ENCODE assay signal across 8 mouse cellular contexts in the genomic region with DNA sequence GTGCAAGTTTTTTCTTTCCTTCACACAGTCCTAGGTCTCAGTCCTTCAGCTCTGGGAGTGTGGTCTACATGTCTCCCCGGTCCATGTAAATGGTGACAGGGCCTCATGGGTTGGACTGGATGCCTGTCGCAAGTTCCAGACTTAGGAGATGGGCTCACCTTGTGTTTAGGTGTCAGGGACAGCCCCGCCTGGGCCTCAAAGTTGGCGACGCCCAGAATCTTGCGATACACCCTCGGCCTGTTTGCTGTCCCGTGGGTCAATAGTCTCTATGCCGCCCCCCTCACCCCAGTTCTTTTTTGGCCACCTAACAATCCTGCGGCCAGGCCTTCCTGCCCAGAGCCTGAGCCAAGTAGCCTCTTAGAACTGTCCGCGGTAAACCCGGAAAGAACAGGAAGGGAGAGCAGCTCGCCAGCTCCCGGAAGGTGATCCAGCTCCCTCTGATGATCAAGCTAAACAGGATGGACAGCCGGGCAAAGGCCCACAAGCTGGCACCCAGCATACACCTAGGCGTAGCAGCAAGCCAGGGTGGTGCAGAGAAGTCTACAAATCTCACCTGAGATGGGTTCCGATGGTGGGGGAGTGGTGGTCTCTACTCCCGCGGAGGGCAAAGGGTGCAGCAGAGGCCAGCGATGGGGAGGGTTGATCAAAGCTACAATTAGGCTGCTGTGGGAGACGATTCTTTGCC. TPM values are rescaled to one million over a fixed set of nuclear protein-coding genes. Genes with fewer than 3 reads are reported as not detected.
A peak's percentile ranks its signal among the peaks of the same experiment; 100 is the strongest.
DNase-seq lines count a peak whose midpoint lies in the region; ATAC-seq and TF ChIP-seq lines count a peak whose summit lies in the region.

No protein-coding gene starts in this region.

- no peak for DNase-seq in layer of hippocampus, adult 2 months (ENCODE audit: low spot score in 2 of 2)
- no peak for DNase-seq in layer of hippocampus, postnatal 36 days
- no peak for DNase-seq in hindbrain, postnatal 0 days (ENCODE audit: low spot score)
- peak; percentile 20 for DNase-seq in naive thymus-derived CD4-positive, alpha-beta T cell, adult 2 months (ENCODE audit: low read depth)
- DNase-seq in gastrocnemius, postnatal 36 days = no peak
- DNase-seq in frontal cortex, adult 2 months (ENCODE audit: extremely low spot score in 1 of 2, low spot score in 1 of 2) = no peak

- ATAC-seq in embryonic facial prominence, embryonic 12.5 days (ENCODE audit: insufficient number of reproducible peaks, insufficient read depth, low FRiP score, low TSS enrichment) = peak; percentile 18
- ATAC-seq in hindbrain, postnatal 0 days = peak; percentile 60; the same call in 1 of the 2 replicates
- ATAC-seq in liver, embryonic 12.5 days = peak; percentile 42

- H3K9me3 ChIP-seq in embryonic facial prominence, embryonic 12.5 days = no peaks in the 10 kb centered on the region
- H3K9me3 ChIP-seq in hindbrain, postnatal 0 days (ENCODE audit: low read length) = no peaks in the 10 kb centered on the region
- H3K9me3 ChIP-seq in liver, embryonic 12.5 days (replicated peaks) = no peaks in the 10 kb centered on the region

- peak overlapping the region; percentile 81 for H3K9ac ChIP-seq in embryonic facial prominence, embryonic 12.5 days
- peak overlapping the region; percentile 71 for H3K9ac ChIP-seq in hindbrain, postnatal 0 days (replicated peaks; ENCODE audit: low read length)
- H3K9ac ChIP-seq in liver, embryonic 12.5 days = peak overlapping the region; percentile 76

- H3K4me2 ChIP-seq in embryonic facial prominence, embryonic 12.5 days (replicated peaks) = peak overlapping the region; percentile 95
- H3K4me2 ChIP-seq in hindbrain, postnatal 0 days (ENCODE audit: low read depth, low read length) = peak overlapping the region; percentile 77
- H3K4me2 ChIP-seq in liver, embryonic 12.5 days = peak overlapping the region; percentile 94

- intact Hi-C loops in gastrocnemius, postnatal 36 days (cut with DNase I) = no loop called here

- TF ChIP-seq CTCF in layer of hippocampus, adult 2 months (conservative IDR thresholded peaks at IDR 0.05) = no peak
- no peak for TF ChIP-seq CTCF in hindbrain, postnatal 0 days (IDR thresholded peaks at IDR 0.05; ENCODE audit: low read depth)

- peak overlapping the region; percentile 84 for H3K27ac ChIP-seq in layer of hippocampus, adult 2 months
- H3K27ac ChIP-seq in embryonic facial prominence, embryonic 12.5 days = no peak overlapping the region
- peak overlapping the region; percentile 76; the same call in 1 of the 2 replicates for H3K27ac ChIP-seq in hindbrain, postnatal 0 days
- peak overlapping the region; percentile 55 for H3K27ac ChIP-seq in liver, embryonic 12.5 days

- peaks cover 16% of the 10 kb centered on the region for H3K4me1 ChIP-seq in embryonic facial prominence, embryonic 12.5 days
- H3K4me1 ChIP-seq in hindbrain, postnatal 0 days (ENCODE audit: insufficient read depth, low read length) = peaks cover 5% of the 10 kb centered on the region
- peaks cover 36% of the 10 kb centered on the region for H3K4me1 ChIP-seq in liver, embryonic 12.5 days

- 11% methylated on average over 22 of the region's 22 CpGs for WGBS in embryonic facial prominence, embryonic 12.5 days
- WGBS in hindbrain, postnatal 0 days = 8% methylated on average over 22 of the region's 22 CpGs
- 5% methylated on average over 22 of the region's 22 CpGs for WGBS in liver, embryonic 12.5 days (ENCODE audit: insufficient replicate concordance)

- H3K27me3 ChIP-seq in embryonic facial prominence, embryonic 12.5 days = no peaks in the 10 kb centered on the region
- no peaks in the 10 kb centered on the region for H3K27me3 ChIP-seq in hindbrain, postnatal 0 days (ENCODE audit: insufficient read depth, low read length)
- H3K27me3 ChIP-seq in liver, embryonic 12.5 days (replicated peaks) = no peaks in the 10 kb centered on the region

- H3K36me3 ChIP-seq in embryonic facial prominence, embryonic 12.5 days = peaks cover 35% of the 10 kb centered on the region
- peaks cover 22% of the 10 kb centered on the region for H3K36me3 ChIP-seq in hindbrain, postnatal 0 days (ENCODE audit: insufficient read depth, low read length)
- peaks cover 50% of the 10 kb centered on the region for H3K36me3 ChIP-seq in liver, embryonic 12.5 days

- H3K4me3 ChIP-seq in layer of hippocampus, adult 2 months = peak overlapping the region; percentile 74
- H3K4me3 ChIP-seq in embryonic facial prominence, embryonic 12.5 days = peak overlapping the region; percentile 76
- H3K4me3 ChIP-seq in hindbrain, postnatal 0 days (ENCODE audit: low read length) = peak overlapping the region; percentile 56
- peak overlapping the region; percentile 71 for H3K4me3 ChIP-seq in liver, embryonic 12.5 days

RNA-seq across cellular contexts. Expression of a gene that starts 0.5 kb away (rescaled TPM):
- 10 to 100 TPM; 29.2 to 31.7 TPM for total RNA-seq in layer of hippocampus, adult 2 months (2021)
- 10 to 100 TPM; 24.5 to 24.9 TPM for total RNA-seq in layer of hippocampus, postnatal 36 days (2021)
- 15.9 and 17.1 TPM in 2 replicates for polyA plus RNA-seq in embryonic facial prominence, embryonic 12.5 days (2016; fragmentation: Nextera tagmentation; extraction: Ambion mirVana)
- 31.3 and 41.8 TPM in 2 replicates for total RNA-seq in hindbrain, postnatal 0 days (2014; rRNA removed)
- polyA plus RNA-seq in hindbrain, postnatal 0 days (2015; fragmentation: Nextera tagmentation; extraction: Ambion mirVana) = 26.8 and 27.9 TPM in 2 replicates
- polyA plus RNA-seq in liver, embryonic 12.5 days (2016; fragmentation: Nextera tagmentation; extraction: Ambion mirVana) = 10.3 and 10.8 TPM in 2 replicates
- 10 to 100 TPM; 14.5 to 16.0 TPM for total RNA-seq in gastrocnemius, postnatal 36 days (2021)
- polyA plus RNA-seq in frontal cortex, adult 2 months (2012; rRNA removed) = 19.6 and 22.3 TPM in 2 replicates

RNA-seq across cellular contexts. Expression of a gene that starts 0.6 kb away (rescaled TPM):
- 10 to 100 TPM; 33.7 to 35.8 TPM for total RNA-seq in layer of hippocampus, adult 2 months (2021)
- total RNA-seq in layer of hippocampus, postnatal 36 days (2021) = 10 to 100 TPM; 35.7 to 36.9 TPM
- 83.7 and 85.4 TPM in 2 replicates for polyA plus RNA-seq in embryonic facial prominence, embryonic 12.5 days (2016; fragmentation: Nextera tagmentation; extraction: Ambion mirVana)
- total RNA-seq in hindbrain, postnatal 0 days (2014; rRNA removed) = 51.3 and 52.1 TPM in 2 replicates
- polyA plus RNA-seq in hindbrain, postnatal 0 days (2015; fragmentation: Nextera tagmentation; extraction: Ambion mirVana) = 49.9 and 52.4 TPM in 2 replicates
- polyA plus RNA-seq in liver, embryonic 12.5 days (2016; fragmentation: Nextera tagmentation; extraction: Ambion mirVana) = 50.0 and 51.4 TPM in 2 replicates
- total RNA-seq in gastrocnemius, postnatal 36 days (2021) = 10 to 100 TPM; 11.9 to 15.4 TPM
- 36.9 and 41.1 TPM in 2 replicates for polyA plus RNA-seq in frontal cortex, adult 2 months (2012; rRNA removed)

RNA-seq across cellular contexts. Expression of a gene that starts 5.6 kb away (rescaled TPM):
- under 1 TPM; 0.33 to 0.44 TPM for total RNA-seq in layer of hippocampus, adult 2 months (2021)
- total RNA-seq in layer of hippocampus, postnatal 36 days (2021) = under 1 TPM; 0.15 to 0.48 TPM
- 0.34 and 0.47 TPM in 2 replicates for polyA plus RNA-seq in embryonic facial prominence, embryonic 12.5 days (2016; fragmentation: Nextera tagmentation; extraction: Ambion mirVana)
- 0.04 and 1.5 TPM in 2 replicates for total RNA-seq in hindbrain, postnatal 0 days (2014; rRNA removed)
- polyA plus RNA-seq in hindbrain, postnatal 0 days (2015; fragmentation: Nextera tagmentation; extraction: Ambion mirVana) = 0.13 and 0.23 TPM in 2 replicates
- polyA plus RNA-seq in liver, embryonic 12.5 days (2016; fragmentation: Nextera tagmentation; extraction: Ambion mirVana) = 0.07 and 0.11 TPM in 2 replicates
- under 1 TPM in 1 of 2 experiments, not detected in 1; 0.07 TPM for total RNA-seq in gastrocnemius, postnatal 36 days (2021)
- polyA plus RNA-seq in frontal cortex, adult 2 months (2012; rRNA removed) = 0.36 and 0.38 TPM in 2 replicates

RNA-seq across cellular contexts. Expression of a gene that starts 21.6 kb away (rescaled TPM):
- total RNA-seq in layer of hippocampus, adult 2 months (2021) = 10 to 100 TPM; 80.8 to 81.9 TPM
- 10 to 100 TPM; 75.6 to 76.6 TPM for total RNA-seq in layer of hippocampus, postnatal 36 days (2021)
- polyA plus RNA-seq in embryonic facial prominence, embryonic 12.5 days (2016; fragmentation: Nextera tagmentation; extraction: Ambion mirVana) = 8.3 and 16.9 TPM in 2 replicates
- 141 and 166 TPM in 2 replicates for total RNA-seq in hindbrain, postnatal 0 days (2014; rRNA removed)
- polyA plus RNA-seq in hindbrain, postnatal 0 days (2015; fragmentation: Nextera tagmentation; extraction: Ambion mirVana) = 16.0 and 16.4 TPM in 2 replicates
- 10.7 and 12.1 TPM in 2 replicates for polyA plus RNA-seq in liver, embryonic 12.5 days (2016; fragmentation: Nextera tagmentation; extraction: Ambion mirVana)
- 100 to 1,000 TPM; 104 to 110 TPM for total RNA-seq in gastrocnemius, postnatal 36 days (2021)
- polyA plus RNA-seq in frontal cortex, adult 2 months (2012; rRNA removed) = 129 and 134 TPM in 2 replicates

RNA-seq across cellular contexts. Expression of a gene that starts 22.8 kb away (rescaled TPM):
- total RNA-seq in layer of hippocampus, adult 2 months (2021) = 10 to 100 TPM; 62.3 to 68.1 TPM
- total RNA-seq in layer of hippocampus, postnatal 36 days (2021) = 10 to 100 TPM; 56.8 to 59.9 TPM
- polyA plus RNA-seq in embryonic facial prominence, embryonic 12.5 days (2016; fragmentation: Nextera tagmentation; extraction: Ambion mirVana) = 56.0 and 56.6 TPM in 2 replicates
- total RNA-seq in hindbrain, postnatal 0 days (2014; rRNA removed) = 73.6 and 109 TPM in 2 replicates
- polyA plus RNA-seq in hindbrain, postnatal 0 days (2015; fragmentation: Nextera tagmentation; extraction: Ambion mirVana) = 58.8 and 59.6 TPM in 2 replicates
- 32.7 and 33.6 TPM in 2 replicates for polyA plus RNA-seq in liver, embryonic 12.5 days (2016; fragmentation: Nextera tagmentation; extraction: Ambion mirVana)
- total RNA-seq in gastrocnemius, postnatal 36 days (2021) = 10 to 100 TPM; 11.4 to 12.8 TPM
- polyA plus RNA-seq in frontal cortex, adult 2 months (2012; rRNA removed) = 86.6 and 87.9 TPM in 2 replicates
